Mouse (Mus musculus) kidney, adult 18-20 months (tissue): ENCODE results near the gene 0610012G03Rik.

ENCODE experiments used
- DNase-seq: peaks from one replicate; pipeline ENCODE4 v3.0.0; 2021

The 0610012G03Rik gene

GRCm38 (mm10) chr16:31932255-31932654 is 16.0 kb downstream of the 0610012G03Rik start:
- DNase-seq, result no peak

- DNase-seq, result no peak
These were observed 17.0 kb downstream of the 0610012G03Rik start for GRCm38 (mm10) chr16:31931330-31931729.

DNA sequence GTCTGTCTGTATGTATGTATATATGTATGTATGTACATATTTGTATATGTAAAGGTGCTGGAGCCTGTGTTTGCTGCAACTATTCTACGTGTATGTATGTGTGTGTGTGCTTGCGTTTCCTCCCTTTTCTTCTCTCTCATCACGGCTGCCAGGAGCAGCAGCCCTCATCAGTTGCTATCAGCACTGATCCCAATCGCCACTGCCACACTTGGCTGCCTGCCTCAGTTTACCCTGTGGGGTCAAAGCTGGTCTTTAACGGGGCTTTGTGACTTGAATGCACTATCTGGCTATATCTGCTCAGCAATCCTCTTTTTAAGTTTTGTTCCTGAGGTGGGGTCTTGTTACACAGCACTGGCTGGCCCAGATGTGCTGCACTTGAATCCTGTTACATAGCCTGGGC is 20.9 kb downstream of the 0610012G03Rik start:
- no peak for DNase-seq

DNA sequence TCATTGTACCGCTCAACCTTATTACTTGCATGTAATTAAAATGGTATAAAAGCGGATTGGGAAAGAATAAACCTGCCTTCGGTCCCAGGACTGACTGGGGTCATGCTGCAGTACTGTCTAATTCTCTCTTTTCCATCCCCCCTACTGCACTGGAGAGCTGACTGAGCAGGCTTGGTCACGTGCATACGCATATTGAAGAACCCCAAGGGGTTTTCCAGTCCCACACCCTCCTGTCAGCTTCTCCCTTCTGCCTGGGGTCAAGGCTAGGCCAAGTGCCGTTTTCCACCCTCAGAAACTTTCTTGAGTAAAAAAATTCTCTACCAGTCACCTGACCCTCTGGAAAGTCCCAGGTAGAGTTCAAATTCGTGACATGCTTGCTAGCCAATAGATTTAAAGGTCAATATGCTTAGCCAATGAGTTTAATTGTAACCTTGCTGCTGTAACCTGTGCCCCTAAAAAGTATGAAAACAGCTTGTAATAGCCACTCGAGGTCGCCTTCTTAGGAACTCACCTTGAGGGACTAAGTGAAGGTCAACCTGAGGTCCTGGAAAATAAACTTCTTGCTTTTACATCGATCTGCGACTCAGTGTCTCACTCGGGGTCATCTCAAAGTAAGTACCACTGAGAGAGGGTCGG is 21.6 kb downstream of the 0610012G03Rik start:
- DNase-seq, result no peak

DNA sequence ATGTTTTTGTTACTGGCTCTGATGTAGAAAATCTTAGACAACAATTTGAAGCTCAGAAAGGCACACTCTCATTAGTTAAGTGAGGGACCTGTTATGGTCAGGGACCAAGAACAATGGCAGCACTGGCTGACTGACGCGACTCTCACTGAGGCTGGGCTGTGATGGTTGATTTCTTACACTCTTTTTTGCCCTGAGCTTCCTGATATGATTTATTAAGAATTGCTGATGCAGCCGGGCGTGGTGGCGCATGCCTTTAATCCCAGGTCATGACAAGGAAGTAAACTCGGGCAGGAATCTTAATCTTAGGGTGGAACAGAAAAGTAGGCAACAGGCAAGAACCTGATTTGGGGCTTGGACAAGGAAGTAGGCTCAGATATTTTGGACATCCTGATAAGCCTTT is 22.2 kb downstream of the 0610012G03Rik start:
- DNase-seq, result no peak

DNA sequence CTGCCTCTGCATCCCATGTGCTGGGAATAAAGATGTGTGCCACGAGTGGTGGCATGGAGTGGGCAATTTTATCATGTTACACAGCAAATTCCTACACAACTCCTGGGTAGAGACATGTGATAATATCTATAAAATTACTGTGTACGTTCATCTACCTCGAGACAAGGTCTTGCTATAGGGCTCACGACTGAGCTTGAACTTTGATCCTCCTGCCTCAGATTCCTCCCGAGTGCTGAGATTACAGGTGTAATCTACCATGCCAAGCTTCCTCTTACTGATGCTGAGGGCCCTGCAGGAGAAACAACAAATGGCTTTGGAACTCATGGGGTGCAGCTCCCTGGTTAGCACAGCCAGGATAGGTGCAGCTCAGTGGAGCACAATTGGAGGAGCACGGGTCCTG is 23.9 kb downstream of the 0610012G03Rik start:
- DNase-seq, result no peak

DNA sequence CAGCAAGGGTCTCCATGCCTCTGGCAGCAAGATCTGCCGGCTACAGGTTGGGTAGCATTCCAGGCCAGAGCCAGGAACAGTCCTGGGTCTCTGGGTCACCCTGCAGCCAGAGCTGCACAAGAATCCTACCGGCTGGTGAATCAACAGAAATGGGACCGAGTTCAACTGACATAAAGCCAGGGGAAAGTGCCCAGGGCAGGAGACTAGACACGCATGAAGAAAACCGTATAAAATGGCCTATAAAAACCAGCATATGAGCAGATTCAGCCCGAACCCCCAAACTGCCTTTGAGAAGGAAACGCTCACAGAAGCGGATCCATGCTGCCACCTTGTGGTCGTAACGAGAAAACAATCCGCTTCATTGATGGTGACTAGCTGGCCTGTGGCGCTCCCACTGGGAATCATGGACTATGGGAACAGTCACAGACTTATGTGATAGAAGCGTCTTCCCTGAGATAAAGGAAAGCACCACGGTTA is 30.0 kb downstream of the 0610012G03Rik start:
- DNase-seq, result peak; percentile 85

GRCm38 (mm10) chr16:31917776-31918175 is 30.5 kb downstream of the 0610012G03Rik start:
- no peak for DNase-seq

- no peak for DNase-seq
These were observed 37.9 kb downstream of the 0610012G03Rik start for GRCm38 (mm10) chr16:31910281-31910847.

- no peak for DNase-seq
These were observed 39.3 kb downstream of the 0610012G03Rik start for GRCm38 (mm10) chr16:31908959-31909358.

DNA sequence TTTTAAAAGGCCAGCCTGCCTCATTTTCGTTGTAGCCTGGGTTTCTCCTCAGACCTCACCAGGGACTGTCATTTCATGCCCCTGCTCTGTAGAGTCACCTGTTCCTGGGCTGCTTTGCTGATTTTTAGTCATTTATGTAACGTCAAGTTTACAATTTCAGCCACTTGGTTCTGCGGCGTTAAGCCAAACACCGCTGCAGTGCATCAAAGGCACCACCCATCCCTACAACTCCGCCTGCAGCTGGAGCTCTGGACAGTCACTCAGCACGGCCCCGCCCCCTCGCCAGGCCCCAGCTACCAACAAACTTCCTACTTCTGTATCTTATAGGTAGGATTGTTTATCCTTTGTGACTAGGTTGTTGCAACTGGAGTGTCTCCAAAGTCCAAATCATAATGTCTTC is 41.4 kb downstream of the 0610012G03Rik start:
- no peak for DNase-seq

- no peak for DNase-seq
These were observed 42.1 kb downstream of the 0610012G03Rik start for GRCm38 (mm10) chr16:31905891-31906825.

GRCm38 (mm10) chr16:31905331-31905730 is 43.0 kb downstream of the 0610012G03Rik start:
- no peak for DNase-seq

DNA sequence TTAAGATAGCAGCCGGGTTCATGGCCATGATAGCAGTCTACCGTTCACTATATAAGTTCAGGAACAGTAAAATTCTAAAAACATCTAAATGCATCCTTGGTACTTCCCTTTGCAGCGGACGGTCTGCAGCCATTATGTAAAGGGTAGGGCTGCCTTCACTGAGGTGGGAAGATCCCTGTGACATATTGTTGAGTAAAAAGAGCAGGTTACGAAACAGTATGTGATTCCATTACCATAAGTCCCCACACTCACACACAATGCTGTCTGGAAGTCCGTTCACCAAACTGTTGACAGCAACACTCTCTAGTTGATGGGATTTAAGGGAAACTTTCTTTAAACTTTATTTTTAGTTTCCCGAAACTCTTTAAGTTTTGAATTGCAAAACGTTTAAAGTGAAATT is 45.1 kb downstream of the 0610012G03Rik start:
- DNase-seq, result no peak

DNA sequence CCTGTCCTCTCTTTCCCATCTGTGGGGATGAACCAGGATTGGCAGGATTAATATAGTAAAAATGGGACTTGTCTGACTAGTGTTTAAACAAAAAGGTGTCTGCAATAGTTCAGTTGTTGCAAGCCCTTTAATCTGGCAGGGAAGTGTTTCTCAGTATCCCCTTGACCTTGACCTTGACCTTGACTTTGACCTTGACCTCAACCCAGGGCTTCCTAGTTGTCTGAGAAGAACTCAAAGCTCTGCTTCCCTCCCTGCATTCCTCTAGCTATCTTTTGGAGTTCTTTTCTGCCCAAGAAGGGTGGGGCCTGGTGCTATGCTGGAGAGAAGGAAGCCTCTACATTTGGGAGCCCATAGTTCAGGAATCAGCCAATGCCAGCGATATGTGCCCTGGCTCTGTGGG is 46.4 kb downstream of the 0610012G03Rik start:
- DNase-seq, result no peak

DNA sequence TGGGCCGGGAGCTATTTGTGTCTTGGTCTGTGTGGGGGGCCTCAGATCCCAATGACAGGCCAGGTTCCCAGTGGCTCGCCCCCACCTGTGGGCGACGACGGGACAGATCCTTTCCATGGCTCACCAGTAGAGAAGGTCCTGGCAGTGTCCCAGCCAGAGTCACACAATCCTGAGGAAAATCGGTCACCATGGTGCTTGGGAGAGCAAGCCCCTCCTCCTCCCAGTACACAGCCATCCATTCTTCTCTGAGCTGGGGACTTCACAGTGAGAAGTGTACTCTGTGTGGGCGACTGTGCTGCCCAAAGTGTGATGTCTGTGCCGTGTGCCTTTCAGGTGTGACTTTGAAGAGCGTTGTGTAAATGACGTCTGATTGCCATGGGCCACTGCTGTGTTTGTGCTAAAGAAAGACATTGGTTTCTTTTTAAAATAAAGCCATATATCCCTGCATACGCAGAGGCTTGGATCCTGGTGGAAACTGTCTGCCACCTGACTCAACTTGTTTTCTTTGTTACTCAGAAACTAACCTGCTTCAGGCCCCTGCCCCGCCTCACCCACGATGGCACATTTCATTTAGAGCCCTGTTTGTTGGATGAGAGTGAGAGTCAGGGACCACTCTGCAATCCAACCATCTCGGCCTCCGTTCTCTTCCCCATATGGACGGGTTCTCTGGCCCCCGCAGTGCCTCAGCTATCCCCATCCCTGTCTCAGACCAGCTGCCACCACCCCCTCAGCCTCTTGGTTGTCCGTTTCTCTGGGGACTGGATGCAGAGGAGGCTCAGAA is 49.6 kb downstream of the 0610012G03Rik start:
- no peak for DNase-seq
